Mouse (Mus musculus) C2C12 (cell line): Measurements from ENCODE around the gene Cnpy1. TPM values are rescaled to one million over a fixed set of nuclear protein-coding genes. Genes with fewer than 3 reads are reported as not detected.

Experiments used
- H3K27me3 ChIP-seq: one replicate; pipeline ENCODE4 v1.6.1; 2011; ENCODE audit not compliant: control insufficient read depth, insufficient read depth, insufficient read length
- H3K36me3 ChIP-seq: one replicate; pipeline ENCODE4 v1.6.1; 2011; ENCODE audit not compliant: control insufficient read depth, insufficient read depth
- H3K4me3 ChIP-seq: one replicate; pipeline ENCODE4 v1.5.1; 2011; ENCODE audit warnings: mild to moderate bottlenecking, control low read depth; ENCODE audit not compliant: poor library complexity, insufficient read depth, severe bottlenecking
- H3K79me2 ChIP-seq: one replicate; pipeline ENCODE4 v1.6.1; 2011; ENCODE audit not compliant: control insufficient read depth, insufficient read depth
- H3K79me3 ChIP-seq: one replicate; pipeline ENCODE4 v1.6.1; 2011; ENCODE audit warnings: low read depth, control low read depth
- H3ac ChIP-seq: one replicate; pipeline ENCODE3; 2011; ENCODE audit warnings: low read depth; ENCODE audit not compliant: control insufficient read depth, insufficient read length
- CEBPB ChIP-seq: IDR thresholded peaks from one replicate; pipeline ENCODE4 v1.6.1; 2011; ENCODE audit warnings: low read depth, mild to moderate bottlenecking, control low read depth, moderate library complexity
- CTCF ChIP-seq: IDR thresholded peaks from one replicate; pipeline ENCODE4 v1.5.1; 2011; ENCODE audit not compliant: control insufficient read depth, insufficient read depth, insufficient read length
- FOSL1 ChIP-seq: IDR thresholded peaks from one replicate; pipeline ENCODE4 v1.8.0; 2011; ENCODE audit warnings: mild to moderate bottlenecking, low read length; ENCODE audit not compliant: poor library complexity, insufficient read depth, severe bottlenecking
- MAX ChIP-seq: IDR thresholded peaks from one replicate; pipeline ENCODE4 v1.6.1; 2011; ENCODE audit warnings: mild to moderate bottlenecking, control low read depth
- MYOD1 ChIP-seq: IDR thresholded peaks from one replicate; pipeline ENCODE4 v1.6.1; 2011; ENCODE audit warnings: low read depth; ENCODE audit not compliant: control insufficient read depth, insufficient read length
- MYOG ChIP-seq: IDR thresholded peaks from one replicate; pipeline ENCODE4 v1.6.1; 2011; ENCODE audit not compliant: control insufficient read depth, insufficient read length; ENCODE audit errors: extremely low read depth
- USF1 ChIP-seq: IDR thresholded peaks from one replicate; pipeline ENCODE4 v1.6.1; 2011; ENCODE audit warnings: low read depth, mild to moderate bottlenecking, control low read depth, moderate library complexity
- polyA plus RNA-seq: library from polyadenylated mRNA; unstranded; fragments of >200 nt; fragmentation: generic; extraction: Trizol; gene quantifications from one replicate; pipeline ENCODE4 v1.2.1, GENCODE M21; 2012; ENCODE audit warnings: missing spikeins

Cnpy1 gene
- polyA plus RNA-seq, 1 experiment, result not detected

DNA sequence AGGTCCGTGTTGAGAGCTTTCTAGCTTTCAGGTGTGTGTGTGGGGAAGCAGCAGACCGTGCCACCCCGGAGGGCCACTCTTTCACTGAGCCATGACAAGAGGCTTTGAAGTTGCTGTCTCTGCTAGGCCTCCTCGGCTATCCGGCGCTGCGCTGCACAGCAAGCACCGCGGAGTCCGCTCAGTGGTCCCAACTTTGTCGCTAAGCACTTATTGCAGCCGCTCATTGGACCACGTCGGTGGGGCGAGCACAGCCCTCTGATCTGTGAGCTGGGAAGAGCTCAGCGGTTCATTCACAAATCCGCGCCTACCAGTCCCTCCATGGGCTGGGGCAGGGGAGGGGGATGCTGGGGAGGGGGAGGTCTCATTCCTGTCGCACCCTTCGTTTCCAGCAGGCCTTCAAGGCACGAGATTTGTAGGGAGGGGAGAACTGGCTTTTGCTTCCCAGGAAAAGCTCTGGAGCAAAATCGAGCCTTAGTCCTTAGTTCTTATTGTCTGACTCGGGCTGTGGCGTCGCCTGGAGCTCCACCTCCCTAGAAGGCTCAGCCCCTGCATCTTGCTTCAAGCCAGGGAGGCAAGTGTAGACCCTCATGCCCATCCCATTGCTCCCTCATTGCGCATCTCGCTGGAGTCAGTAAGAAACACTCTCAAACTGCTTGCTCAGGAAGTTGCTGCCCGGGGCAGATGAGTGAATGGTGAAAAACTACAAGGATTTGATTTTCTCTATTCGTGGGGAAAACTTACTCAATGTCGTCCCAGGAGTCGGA, 87.1 kb downstream of the Cnpy1 start:
- Histone ChIP-seq H3ac (no peak overlapping the region), H3K27me3 (peaks cover 60% of the 10 kb centered on the region), H3K4me3 (no peak overlapping the region), H3K79me2 (no peaks in the 10 kb centered on the region), H3K36me3 (no peaks in the 10 kb centered on the region), H3K79me3 (no peaks in the 10 kb centered on the region)
- TF ChIP-seq MYOG, result no peak
- TF ChIP-seq MYOD1, result no peak
- no peak for TF ChIP-seq USF1
- no peak for TF ChIP-seq FOSL1
- no peak for TF ChIP-seq MAX
- no peak for TF ChIP-seq CTCF

DNA sequence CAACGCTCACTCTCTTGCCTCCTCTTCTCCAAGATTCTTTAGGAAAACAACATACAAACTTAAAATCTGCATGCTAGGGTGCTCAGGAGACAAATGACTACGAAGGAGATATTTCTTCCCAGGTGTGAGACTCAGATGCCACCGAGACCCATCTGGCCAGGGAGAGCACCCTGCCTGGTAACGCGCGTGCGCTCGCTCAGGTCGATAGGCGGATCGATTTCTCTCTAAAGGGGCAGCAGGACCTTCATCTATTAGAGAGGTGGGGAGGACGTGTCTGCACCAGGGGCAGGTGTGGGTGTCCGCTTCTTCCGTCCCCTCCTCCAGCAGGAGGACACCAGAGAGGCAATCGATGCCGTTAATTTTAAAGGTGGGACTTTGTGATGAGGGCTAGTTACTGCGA, 87.8 kb downstream of the Cnpy1 start:
- Histone ChIP-seq H3K4me3 (no peak overlapping the region), H3K79me2 (no peaks in the 10 kb centered on the region), H3K27me3 (peaks cover 61% of the 10 kb centered on the region), H3ac (no peak overlapping the region), H3K79me3 (no peaks in the 10 kb centered on the region), H3K36me3 (no peaks in the 10 kb centered on the region)
- TF ChIP-seq CTCF (no peak), MYOG (no peak), MYOD1 (no peak), FOSL1 (no peak), CEBPB (no peak), USF1 (no peak), MAX (no peak)

DNA sequence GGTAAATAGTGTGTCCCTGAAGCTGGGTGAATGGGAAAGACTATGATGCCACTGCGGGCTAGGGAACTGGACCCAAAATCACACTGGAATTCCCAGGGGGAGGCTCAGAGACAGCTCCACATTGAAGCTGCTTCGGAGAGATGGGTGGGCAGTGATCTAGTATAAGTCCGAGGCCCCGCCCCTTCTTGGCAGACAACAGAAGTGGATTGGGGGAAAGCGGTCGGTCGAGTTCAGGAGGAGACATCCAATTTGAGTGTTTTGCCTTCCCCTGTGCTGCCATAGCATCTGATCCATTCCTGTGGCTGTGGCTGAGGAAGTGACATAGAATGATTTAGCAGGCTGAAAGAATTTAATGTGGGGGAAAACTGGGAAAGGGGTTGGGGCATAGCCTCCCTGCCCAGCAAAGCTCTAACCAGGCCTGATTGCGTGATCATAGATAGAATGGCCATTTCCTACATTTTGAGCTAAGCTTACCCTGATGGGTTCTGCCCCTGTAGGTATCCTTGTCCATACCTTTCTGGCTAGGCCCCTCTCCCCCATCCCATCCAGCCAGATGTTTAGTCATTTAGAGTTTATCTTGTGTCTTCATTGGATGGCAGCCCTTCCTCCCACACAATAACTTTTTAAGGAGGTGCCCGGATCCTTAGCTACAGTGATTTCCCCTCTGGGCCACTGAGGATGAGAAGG, 88.4 kb downstream of the Cnpy1 start:
- H3ac ChIP-seq, result no peak overlapping the region
- H3K27me3 ChIP-seq, result peaks cover 56% of the 10 kb centered on the region
- H3K79me3 ChIP-seq, result no peaks in the 10 kb centered on the region
- no peak overlapping the region for H3K4me3 ChIP-seq
- H3K36me3 ChIP-seq, result no peaks in the 10 kb centered on the region
- no peak for TF ChIP-seq MYOG
- no peak for TF ChIP-seq FOSL1
- no peak for TF ChIP-seq CTCF
- TF ChIP-seq USF1, result no peak
- TF ChIP-seq CEBPB, result no peak
- no peak for TF ChIP-seq MAX
- no peak for TF ChIP-seq MYOD1
- no peaks in the 10 kb centered on the region for H3K79me2 ChIP-seq

Other genes with a start within 250 kb of the Cnpy1 start
- gene Insig1, start 174.4 kb downstream of the Cnpy1 start, polyA plus RNA-seq, result 48.8 TPM
- not detected for gene En2, start 80.1 kb downstream of the Cnpy1 start, polyA plus RNA-seq
- gene Rbm33, start 71.3 kb upstream of the Cnpy1 start, polyA plus RNA-seq, result 10.1 TPM
- not detected for gene Shh, start 221.4 kb upstream of the Cnpy1 start, polyA plus RNA-seq